Mouse (Mus musculus) left cerebral cortex, postnatal 4 days (tissue): ENCODE measurements around the gene Slc39a2. TPM values are rescaled to one million over a fixed set of nuclear protein-coding genes. Genes with fewer than 3 reads are reported as not detected.
"Not testable (repeated sequence)": the region's sequence is repeated elsewhere in the genome, so short reads cannot be mapped to it uniquely, and the experiment has no call there.

Experiments used
- DNase-seq: peaks from one replicate; pipeline ENCODE4 v3.0.0-alpha.2; 2022
- intact Hi-C: fragments of 180-260 bp; cut with DNase I; formaldehyde crosslinking; loops from one replicate; pipeline ENCODE4 v1.15.1; 2025
- total RNA-seq, 2 experiments: library from RNA; stranded (reverse); gene quantifications; 2 replicates each; pipeline ENCODE4 v1.2.3; 2021

Slc39a2 gene
- total RNA-seq = 1 to 10 TPM; 4.8 to 5.4 TPM

DNA sequence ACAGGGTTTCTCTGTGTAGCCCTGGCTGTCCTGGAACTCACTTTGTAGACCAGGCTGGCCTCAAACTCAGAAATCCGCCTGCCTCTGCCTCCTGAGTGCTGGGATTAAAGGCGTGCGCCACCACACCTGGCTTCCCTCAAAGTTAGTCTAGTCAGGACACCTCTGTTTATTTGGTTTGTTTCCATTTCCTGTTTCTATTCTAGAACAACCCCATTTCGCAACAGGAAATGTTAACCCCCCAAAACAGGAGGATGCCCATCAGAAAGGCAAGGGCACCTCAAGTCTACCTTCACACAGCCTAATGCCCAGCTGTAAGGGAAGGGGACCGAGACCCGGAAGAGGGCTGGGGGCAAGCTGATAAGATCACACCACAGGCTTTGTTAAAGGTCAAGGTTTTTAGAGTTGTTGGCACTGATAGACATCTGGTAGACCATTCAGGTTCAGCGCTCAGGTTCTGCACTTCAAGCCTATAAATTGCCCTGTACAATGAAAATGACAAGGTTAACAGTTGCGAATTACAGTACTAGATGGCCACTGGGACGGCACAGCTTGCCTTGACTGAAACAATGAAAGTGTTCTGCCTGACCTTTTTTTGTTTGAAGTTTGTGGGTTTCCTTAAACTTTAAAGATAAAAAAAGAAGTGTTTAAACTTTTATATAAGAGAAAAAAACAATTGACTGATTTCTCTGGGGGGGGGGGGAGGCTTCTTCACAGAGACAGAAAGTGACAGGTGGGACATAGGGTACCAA lies at the start of gene Slc39a2:
Slc39a2 (plus strand) TSS at position 699 of the 749 bp plus-strand sequence.
- intact Hi-C loops = loop anchor here (5.0 kb wide), 1 partner anchor 115 kb away; no protein-coding TSS in a partner anchor
- no peak for DNase-seq

GRCm38 (mm10) chr14:51843882-51844281 lies 48.8 kb upstream of the Slc39a2 start:
- intact Hi-C loops = no loop called here
- no peak for DNase-seq

GRCm38 (mm10) chr14:51846566-51846965 lies 46.1 kb upstream of the Slc39a2 start:
- intact Hi-C loops = no loop called here
- DNase-seq = no peak

DNA sequence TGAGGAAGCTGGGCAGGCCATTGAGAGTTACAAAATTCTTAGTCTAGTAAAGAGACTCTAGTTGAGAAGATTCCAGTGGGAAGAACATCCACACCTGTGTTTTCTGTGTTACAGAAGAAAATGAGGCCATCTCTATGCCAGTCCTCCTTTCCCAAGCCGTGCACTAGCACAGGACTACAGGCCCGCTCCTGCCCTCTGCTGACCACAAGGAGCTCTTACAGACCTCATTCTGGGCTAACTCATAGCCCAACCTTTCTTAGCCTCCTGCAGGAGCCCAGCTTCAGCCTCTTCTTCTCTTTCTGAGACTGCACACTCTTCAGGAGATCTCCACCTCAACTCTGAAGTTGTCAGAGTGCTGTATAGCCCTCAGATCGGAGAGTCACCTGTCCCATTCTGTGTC lies 41.7 kb upstream of the Slc39a2 start:
- intact Hi-C loops, DNase-seq: not testable (repeated sequence)

- intact Hi-C loops = no loop called here
- no peak for DNase-seq
Observed at GRCm38 (mm10) chr14:51853399-51853798, 39.3 kb upstream of the Slc39a2 start, which contains the start of gene Ear6. Gene Ear6, plus strand, starts transcription at chr14:51853699.

DNA sequence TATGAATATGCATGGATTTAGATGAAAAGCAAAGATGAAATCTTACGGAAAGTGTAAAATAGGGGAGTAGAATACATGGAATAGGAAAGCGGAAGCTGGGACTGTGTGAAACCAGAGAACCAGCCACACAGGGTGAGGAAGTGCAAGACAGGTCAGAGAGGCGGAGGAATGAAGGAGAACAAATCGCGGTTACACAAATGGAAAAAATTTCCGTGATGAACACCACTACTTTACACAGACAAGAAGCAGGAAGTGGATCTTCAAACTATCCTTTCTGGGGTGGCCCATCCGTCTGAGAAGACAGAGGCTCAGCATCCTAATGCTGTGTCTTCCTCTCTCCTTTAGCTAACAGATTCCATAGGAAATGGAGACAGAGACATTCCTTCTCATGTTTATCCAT lies 37.4 kb upstream of the Slc39a2 start:
- DNase-seq, intact Hi-C loops: not testable (repeated sequence)

DNA sequence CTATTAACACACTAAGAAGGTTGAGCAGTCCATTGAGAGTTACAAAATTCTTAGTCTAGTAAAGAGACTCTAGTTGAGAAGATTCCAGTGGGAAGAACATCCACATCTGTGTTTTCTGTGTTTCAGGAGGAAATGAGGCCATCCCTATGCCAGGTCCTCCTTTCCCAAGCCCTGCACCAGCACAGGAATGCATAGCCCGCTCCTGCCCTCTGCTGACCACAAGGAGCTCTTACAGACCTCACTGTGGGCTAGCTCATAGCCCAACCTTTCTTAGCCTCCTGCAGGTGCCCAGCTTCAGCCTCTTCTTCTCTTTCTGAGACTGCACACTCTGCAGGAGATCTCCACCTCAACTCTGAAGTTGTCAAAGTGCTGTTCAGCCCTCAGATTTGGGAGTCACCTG lies 29.1 kb upstream of the Slc39a2 start:
- intact Hi-C loops = not testable (repeated sequence)
- DNase-seq = peak; percentile 23

DNA sequence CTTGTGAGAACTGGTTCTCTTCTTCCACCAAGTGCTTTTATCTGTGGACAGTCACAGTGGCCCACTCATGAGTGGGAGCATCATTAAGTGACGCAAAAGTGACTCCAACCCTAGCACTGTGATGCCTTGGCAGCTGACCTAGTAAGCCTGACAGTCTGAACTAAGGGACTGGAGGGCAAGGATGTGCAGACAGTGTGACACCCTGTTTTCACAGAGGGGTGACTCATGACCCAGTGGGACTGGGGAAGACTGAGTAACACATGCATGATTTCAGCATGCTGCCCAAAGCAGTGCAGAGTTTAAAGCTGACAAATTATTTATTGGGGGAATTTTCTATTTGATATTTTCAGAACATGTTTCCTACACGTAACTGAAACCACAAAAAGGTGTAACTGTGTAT lies 21.9 kb upstream of the Slc39a2 start:
- DNase-seq = no peak
- intact Hi-C loops = loop anchor here (10.0 kb wide), 1 partner anchor 766 kb away; no protein-coding TSS in a partner anchor

DNA sequence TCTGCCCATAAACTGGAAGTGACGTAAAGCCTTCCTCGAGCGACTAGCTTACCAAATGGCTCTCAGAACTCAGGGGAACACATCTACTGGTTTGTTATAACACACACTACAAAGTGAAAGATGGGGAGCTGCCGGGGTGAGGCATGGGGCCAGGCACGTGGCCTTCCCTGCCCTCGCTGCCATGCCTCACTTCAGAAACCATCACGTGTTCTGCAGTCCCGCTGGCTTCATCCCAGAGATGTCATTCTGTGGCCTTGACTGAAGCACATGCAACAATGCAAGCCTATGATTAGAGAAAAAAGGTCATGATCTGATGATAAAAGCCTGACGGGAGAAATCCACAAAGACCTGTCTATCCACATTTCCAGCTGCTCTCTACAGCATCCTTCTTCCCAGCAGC lies 20.9 kb upstream of the Slc39a2 start:
- no peak for DNase-seq
- intact Hi-C loops = loop anchor here (10.0 kb wide), 1 partner anchor 767 kb away; no protein-coding TSS in a partner anchor

DNA sequence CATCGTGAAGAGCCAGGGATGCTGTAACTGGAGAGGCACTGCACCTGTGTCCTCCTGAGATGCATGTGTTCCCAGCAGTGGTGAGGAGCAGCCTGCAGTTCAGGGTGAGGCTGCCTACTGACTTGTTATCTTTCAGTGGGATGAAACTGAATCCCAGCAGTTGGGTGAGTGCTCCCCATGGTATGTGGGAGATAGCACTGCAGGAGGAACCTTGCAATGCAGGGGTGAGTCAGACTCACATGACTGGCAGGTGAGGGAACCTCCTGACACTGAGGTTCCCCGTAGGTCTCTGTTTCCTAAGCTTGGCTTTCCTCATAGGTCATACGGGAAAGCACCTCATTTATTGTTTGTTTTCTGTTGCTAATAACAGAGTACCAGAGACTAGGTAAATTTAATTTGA lies 15.2 kb upstream of the Slc39a2 start:
- DNase-seq = no peak
- intact Hi-C loops = loop anchor here (10.0 kb wide), 1 partner anchor 773 kb away; no protein-coding TSS in a partner anchor

DNA sequence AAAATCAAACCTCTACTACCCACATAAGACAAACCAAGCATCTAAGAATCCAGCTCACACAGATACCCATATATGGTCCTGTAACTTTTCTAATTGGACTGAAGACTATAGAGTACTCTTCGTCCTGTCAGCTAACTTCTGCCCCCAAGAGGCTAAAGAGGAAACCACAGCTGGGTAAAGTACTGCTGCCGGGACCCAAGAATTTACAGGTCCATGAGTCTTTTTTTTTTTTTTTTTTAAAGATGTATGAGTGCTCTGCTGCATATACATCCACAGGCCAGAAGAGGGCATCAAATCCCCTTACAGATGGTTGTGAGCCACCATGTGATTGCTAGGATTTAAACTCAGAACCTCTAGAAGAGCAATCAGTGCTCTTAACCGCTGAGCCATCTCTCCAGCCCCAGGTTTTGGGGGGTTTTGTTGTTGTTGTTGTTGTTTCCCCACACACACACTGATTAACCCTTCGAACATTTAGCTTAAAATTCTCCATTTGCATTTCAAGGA lies 9.1 kb upstream of the Slc39a2 start:
- DNase-seq = peak; percentile 66
- intact Hi-C loops = no loop called here

DNA sequence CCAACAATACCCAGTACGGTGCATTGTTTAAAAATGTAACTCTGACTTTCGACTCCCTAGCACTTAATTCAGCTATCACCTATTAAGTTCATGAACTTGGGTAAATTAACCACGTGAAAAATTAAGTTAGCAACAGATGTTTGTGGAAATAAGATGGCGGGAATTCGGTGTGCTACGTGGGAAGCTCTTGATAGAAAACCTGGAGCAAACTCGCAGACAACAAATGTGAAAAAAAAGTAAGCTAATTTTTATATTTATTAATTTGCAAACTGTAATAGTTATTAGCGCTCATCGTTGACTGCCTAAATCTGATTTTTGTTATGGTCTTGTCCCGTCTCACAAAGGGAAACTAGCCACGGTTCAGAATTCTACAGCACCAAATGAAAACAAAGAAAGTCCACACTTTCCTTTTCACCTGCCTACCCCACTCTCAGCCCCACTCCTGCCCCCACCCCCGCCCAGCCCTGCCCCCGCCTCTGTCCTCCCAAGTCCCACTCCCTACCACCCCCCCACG lies 8.6 kb upstream of the Slc39a2 start:
- intact Hi-C loops = no loop called here
- DNase-seq = no peak

- intact Hi-C loops = no loop called here
- DNase-seq = peak; percentile 97
Observed at GRCm38 (mm10) chr14:51884598-51885331, 7.9 kb upstream of the Slc39a2 start, which contains the start of gene Mettl17. Gene Mettl17, plus strand, starts transcription at chr14:51884842.

- DNase-seq = no peak
- intact Hi-C loops = no loop called here
Observed at GRCm38 (mm10) chr14:51886051-51886450, 6.6 kb upstream of the Slc39a2 start.

DNA sequence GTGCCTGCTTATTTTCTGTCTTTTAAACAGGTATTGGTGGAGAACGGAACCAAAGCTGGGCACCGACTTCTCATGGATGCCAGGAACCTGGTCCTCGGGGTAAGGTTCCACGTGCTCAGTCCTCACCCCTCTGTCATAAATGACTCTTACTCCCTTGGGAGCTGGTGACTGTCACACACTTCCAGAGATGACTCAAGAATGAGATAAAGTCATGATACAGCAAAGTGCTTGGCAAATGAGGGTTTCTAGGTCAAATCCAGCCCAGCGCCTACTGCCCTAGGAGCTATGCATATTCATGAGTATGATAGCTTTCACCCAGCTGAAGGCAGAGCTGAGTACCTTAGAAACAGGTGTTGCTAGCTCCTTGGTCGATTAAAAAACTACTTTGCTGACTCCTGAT lies 2.9 kb upstream of the Slc39a2 start:
- DNase-seq = no peak
- intact Hi-C loops = loop anchor here (5.0 kb wide), 1 partner anchor 117 kb away; no protein-coding TSS in a partner anchor

DNA sequence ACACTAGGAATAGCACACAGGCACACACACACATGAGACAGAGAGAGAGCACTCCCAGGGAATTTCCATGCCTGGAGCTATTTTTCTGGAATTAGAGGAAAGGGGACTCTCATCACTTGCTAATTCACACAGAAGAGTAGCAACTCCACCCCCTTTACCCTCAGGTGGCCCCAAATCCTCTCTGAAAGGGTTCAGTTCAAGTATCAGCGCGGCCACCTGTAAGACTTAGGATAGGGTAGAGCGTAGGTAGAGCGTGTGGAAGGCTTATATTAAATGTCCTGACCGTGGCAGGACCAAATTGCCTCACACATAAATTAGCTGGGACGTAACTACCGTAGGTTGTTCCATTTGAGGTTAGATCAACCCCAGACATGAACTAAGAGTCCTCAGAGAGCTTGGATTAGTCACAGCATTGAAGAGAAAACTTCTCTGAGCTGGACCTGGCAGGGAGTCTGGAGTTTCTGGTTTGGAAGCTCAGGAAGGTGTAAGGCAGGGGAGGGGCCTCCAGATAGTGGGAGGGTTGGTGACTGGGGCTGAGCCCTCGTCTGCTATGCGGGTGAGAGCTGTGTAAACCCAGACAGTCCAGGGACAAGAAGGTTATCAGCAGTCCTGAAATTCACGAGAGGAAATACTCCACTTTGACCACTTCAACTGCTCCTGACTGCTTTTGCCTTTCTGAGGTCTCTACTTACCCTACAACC lies 555 bp downstream of the Slc39a2 start:
- intact Hi-C loops = loop anchor here (5.0 kb wide), 1 partner anchor 114 kb away; no protein-coding TSS in a partner anchor
- DNase-seq = no peak

- DNase-seq = no peak
- intact Hi-C loops = loop anchor here (5.0 kb wide), 1 partner anchor 113 kb away; no protein-coding TSS in a partner anchor
Observed at GRCm38 (mm10) chr14:51893809-51894208, 1.1 kb downstream of the Slc39a2 start.

DNA sequence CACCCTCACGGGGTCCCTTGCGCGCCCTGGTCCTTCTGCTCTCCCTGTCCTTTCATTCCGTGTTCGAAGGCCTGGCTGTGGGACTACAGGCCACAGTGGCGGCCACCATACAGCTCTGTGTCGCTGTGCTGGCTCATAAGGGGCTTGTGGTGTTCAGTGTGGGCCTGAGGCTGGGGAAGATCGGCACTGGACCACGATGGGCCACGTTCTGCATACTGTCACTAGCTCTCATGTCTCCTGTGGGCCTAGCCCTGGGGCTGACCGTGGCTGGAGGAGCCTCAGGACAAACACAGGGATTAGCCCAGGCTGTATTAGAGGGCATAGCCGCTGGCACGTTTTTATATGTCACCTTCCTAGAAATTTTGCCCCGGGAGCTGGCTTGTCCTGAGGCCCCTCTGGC lies 2.4 kb downstream of the Slc39a2 start:
- no peak for DNase-seq
- intact Hi-C loops = no loop called here

GRCm38 (mm10) chr14:51896019-51896418 lies 3.3 kb downstream of the Slc39a2 start:
- intact Hi-C loops = no loop called here
- DNase-seq = no peak

DNA sequence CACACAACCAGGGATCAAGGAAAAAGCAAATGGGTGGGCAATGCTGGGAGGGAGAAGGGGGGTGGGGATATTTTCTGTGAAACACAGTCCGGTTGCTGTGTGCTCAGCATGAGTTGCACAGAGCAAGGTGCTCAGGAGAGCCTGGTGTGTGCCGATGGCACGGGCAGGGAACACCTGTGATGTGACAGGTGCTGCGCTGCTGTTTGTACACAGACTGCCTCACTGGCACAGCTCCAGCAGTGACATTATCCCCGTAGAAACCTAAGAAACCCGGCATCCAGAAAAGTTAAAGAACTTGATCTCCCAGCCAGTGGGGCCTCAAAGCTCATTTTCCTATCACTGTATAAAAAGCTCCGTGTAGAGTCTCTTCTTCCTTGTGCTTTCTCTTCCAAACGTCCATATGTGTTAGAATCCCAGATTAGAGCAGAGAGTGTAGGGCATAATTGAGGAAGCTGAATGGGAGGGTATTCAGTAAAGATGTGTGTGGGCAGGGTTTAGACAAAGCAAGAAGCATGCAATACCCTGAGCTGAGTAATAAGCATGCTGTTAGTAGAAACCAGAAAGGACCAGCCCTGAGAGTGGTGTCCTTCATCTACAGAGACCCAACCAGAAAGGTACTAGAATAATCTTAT lies 4.0 kb downstream of the Slc39a2 start:
- DNase-seq = no peak
- intact Hi-C loops = no loop called here
